Mouse (Mus musculus): ENCODE results near the gene Mpig6b. TPM values are rescaled to one million over a fixed set of nuclear protein-coding genes. Genes with fewer than 3 reads are reported as not detected.

Mpig6b gene
- polyA plus RNA-seq (2015; fragmentation: Nextera tagmentation; extraction: Ambion mirVana) = 0.77 and 0.89 TPM in 2 replicates

- peak within 1 kb of the TSS; percentile 60; the same call in 1 of the 2 replicates for H3K27ac ChIP-seq
These were observed at the start of gene Mpig6b for GRCm38 (mm10) chr17:35066084-35066483. Gene Mpig6b (minus strand): TSS chr17:35066184.

DNA sequence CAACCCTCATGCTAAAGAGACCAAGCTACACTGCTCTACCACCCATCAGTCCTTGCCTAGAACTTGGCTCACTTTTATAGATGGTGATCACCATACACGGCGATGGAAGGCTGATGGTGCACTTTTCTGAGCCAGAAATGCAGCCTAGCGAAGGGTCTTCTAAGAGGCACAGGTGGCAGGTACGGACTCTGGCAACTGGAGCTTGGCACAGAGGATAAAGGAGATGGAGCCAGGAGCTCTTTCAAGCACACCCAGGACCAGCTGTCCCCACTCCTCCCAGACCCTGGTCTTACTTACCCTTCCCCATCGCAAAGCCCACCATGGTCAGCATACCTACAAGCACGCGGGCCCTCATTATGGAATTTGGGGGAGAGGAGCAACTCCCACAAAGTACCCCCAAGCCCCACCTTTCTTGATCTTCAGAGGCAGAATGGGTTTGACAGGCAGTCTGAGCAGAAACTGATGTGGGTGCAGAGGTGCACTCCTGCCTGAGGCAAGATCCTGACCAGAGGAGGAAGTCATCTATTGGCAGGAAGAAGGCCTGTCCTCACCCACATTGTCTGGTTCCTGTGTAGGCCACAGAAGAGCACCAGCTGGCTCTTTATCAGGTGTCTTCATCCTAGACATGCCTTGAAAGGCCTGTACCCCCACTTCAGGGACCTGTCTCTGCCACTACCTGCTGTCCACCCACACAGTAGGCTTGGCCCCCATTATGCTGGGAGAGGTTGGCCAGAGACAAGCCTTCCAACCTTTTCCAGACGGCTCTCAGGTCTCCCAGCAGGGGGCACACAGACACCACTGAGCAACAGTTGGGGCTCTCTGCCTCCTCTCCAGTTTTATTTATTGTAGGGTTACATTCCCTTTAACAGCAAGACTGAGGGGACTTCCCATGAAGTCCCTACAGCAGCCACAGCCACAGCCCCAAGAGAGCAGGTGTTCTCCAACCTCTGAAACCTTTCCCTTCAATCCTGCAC lies 49.3 kb upstream of the Mpig6b start, which contains the start of gene Ly6g5b:
TSS of gene Ly6g5b (minus strand) at position 383 of the 974 bp plus-strand sequence.
- 85% methylated on average over 8 of the region's 8 CpGs for WGBS
- Histone ChIP-seq H3K4me1 (peaks cover 8% of the 10 kb centered on the region), H3K9ac (no peak within 1 kb of the TSS), H3K27me3 (no peaks in the 10 kb centered on the region), H3K36me3 (peaks cover 56% of the 10 kb centered on the region), H3K9me3 (no peaks in the 10 kb centered on the region), H3K4me2 (no peak within 1 kb of the TSS), H3K27ac (no peak within 1 kb of the TSS), H3K4me3 (no peak within 1 kb of the TSS)
- no peak for ATAC-seq (ENCODE audit: insufficient number of reproducible peaks, insufficient read depth, low FRiP score, low TSS enrichment, low read depth)

More at GRCm38 (mm10) chr17:35066084-35066483, at the start of gene Mpig6b:
- no peak for ATAC-seq (ENCODE audit: insufficient number of reproducible peaks, insufficient read depth, low FRiP score, low TSS enrichment, low read depth)
- H3K4me1 ChIP-seq = peaks cover 20% of the 10 kb centered on the region
- peak within 1 kb of the TSS; percentile 41 for H3K4me3 ChIP-seq
- peaks cover 23% of the 10 kb centered on the region for H3K36me3 ChIP-seq
- H3K9me3 ChIP-seq = no peaks in the 10 kb centered on the region
- WGBS = 42% methylated on average over 10 of the region's 10 CpGs
- H3K27me3 ChIP-seq = peaks cover 56% of the 10 kb centered on the region
- H3K9ac ChIP-seq = peak within 1 kb of the TSS; percentile 58
- H3K4me2 ChIP-seq = peak within 1 kb of the TSS; percentile 66

- Histone ChIP-seq H3K27ac (no peak overlapping the region), H3K9ac (no peak overlapping the region), H3K27me3 (no peaks in the 10 kb centered on the region), H3K36me3 (peaks cover 30% of the 10 kb centered on the region), H3K4me1 (no peaks in the 10 kb centered on the region), H3K9me3 (no peaks in the 10 kb centered on the region), H3K4me3 (no peak overlapping the region), H3K4me2 (no peak overlapping the region)
- ATAC-seq (ENCODE audit: insufficient number of reproducible peaks, insufficient read depth, low FRiP score, low TSS enrichment, low read depth) = no peak
- WGBS = 77% methylated on average over 9 of the region's 9 CpGs
These were observed 45.8 kb upstream of the Mpig6b start for GRCm38 (mm10) chr17:35111774-35112173.

- Histone ChIP-seq H3K4me3 (no peak within 1 kb of the TSS), H3K4me2 (no peak within 1 kb of the TSS), H3K27me3 (no peaks in the 10 kb centered on the region), H3K9me3 (no peaks in the 10 kb centered on the region), H3K4me1 (peaks cover 8% of the 10 kb centered on the region; the same call in 1 of the 2 replicates), H3K27ac (no peak within 1 kb of the TSS), H3K9ac (no peak within 1 kb of the TSS), H3K36me3 (peaks cover 11% of the 10 kb centered on the region)
- no peak for ATAC-seq (ENCODE audit: insufficient number of reproducible peaks, insufficient read depth, low FRiP score, low TSS enrichment, low read depth)
- 89% methylated on average over 6 of the region's 6 CpGs for WGBS
These were observed 42.1 kb upstream of the Mpig6b start, which contains the start of gene Ly6g5c for GRCm38 (mm10) chr17:35108097-35108496. Gene Ly6g5c (plus strand): TSS chr17:35108279.

DNA sequence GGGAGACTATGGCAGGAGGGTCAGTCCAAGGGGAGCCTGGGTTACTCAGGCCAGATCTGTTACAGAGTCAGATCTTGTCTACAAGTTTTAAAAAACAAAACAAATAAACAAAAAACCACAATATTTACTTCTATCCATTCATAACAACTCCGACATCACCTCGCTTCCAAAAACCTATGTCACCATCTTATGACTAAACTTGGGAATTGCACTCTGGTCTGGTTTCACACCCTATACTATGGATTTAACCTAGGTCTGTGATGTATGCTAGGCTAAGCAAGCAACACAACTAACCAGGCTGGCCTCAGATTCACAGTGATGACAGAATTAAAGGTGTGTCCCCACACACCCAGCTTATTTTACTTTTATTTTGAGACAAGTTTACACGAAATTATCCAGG lies 40.5 kb upstream of the Mpig6b start:
- H3K4me2 ChIP-seq = peak overlapping the region; percentile 39; the same call in 1 of the 2 replicates
- whole genome bisulfite sequencing = 62% methylated on average over 3 of the region's 3 CpGs

DNA sequence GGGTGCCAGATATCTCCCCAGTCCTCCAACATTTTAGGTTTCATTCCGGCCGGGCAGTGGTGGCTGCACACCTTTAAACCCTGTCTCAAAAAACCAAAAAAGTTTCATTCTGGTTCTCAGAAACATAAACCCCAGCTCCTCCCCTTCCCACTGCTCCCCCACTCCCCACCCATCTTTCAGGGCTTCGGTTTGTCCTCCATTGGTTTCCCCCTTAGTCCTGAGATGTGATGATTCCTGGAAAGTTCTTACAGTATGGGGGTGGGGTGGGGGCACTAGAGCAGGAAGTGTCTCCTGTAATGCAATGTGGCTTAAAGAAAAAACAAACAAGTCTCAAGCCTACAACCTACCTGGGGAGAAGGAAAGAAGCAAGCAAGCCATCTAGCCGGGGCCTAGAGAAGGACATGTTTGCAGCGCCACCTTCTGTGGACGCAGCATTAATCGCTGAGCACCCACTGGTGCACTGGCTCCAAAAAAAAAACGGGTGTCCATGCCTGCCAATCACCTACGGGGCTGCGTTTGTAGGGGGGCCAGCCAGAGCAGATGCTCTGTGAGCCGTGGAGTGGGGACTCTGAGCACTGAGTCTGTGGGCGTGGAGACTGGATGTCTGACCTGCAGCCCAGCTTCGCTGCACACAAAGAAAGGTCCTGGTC lies 39.9 kb upstream of the Mpig6b start:
- Histone ChIP-seq H3K9ac (peak overlapping the region; percentile 37), H3K4me1 (peaks cover 8% of the 10 kb centered on the region; the same call in 1 of the 2 replicates), H3K4me2 (peak overlapping the region; percentile 39), H3K4me3 (no peak overlapping the region), H3K27me3 (no peaks in the 10 kb centered on the region), H3K9me3 (no peaks in the 10 kb centered on the region), H3K27ac (no peak overlapping the region), H3K36me3 (peaks cover 33% of the 10 kb centered on the region)
- ATAC-seq (ENCODE audit: insufficient number of reproducible peaks, insufficient read depth, low FRiP score, low TSS enrichment, low read depth) = no peak
- WGBS = 24% methylated on average over 13 of the region's 13 CpGs

More for the DNA sequence above, 40.5 kb upstream of the Mpig6b start:
- H3K9ac ChIP-seq = no peak overlapping the region
- no peaks in the 10 kb centered on the region for H3K27me3 ChIP-seq
- no peak overlapping the region for H3K4me3 ChIP-seq
- H3K4me1 ChIP-seq = peaks cover 8% of the 10 kb centered on the region; the same call in 1 of the 2 replicates
- H3K36me3 ChIP-seq = peaks cover 27% of the 10 kb centered on the region
- H3K27ac ChIP-seq = no peak overlapping the region
- no peaks in the 10 kb centered on the region for H3K9me3 ChIP-seq
- ATAC-seq (ENCODE audit: insufficient number of reproducible peaks, insufficient read depth, low FRiP score, low TSS enrichment, low read depth) = no peak

DNA sequence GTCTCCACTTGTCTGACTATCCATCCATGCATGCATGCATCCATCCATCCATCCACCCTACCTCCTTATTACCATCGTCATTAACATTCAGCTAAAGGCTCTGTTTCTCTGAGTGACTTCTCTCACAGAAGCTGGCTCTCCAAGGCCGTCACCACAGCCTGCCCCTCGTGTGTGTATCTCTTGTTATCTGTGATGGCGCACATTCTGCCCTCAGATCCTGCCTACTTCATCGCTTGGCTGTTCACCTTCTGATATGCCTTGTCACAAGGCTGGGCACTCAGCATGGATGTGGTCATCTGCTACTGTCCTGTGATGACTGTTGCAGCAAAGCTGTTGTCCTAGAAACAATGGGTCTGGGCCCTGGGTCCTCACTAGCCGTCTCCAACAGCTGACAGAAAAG lies 38.8 kb upstream of the Mpig6b start:
- Histone ChIP-seq H3K36me3 (peaks cover 44% of the 10 kb centered on the region), H3K9ac (0 out of 2 replicates have a peak overlapping the region, but pooled peaks have one; percentile 44), H3K4me2 (no peak overlapping the region), H3K27ac (no peak overlapping the region), H3K9me3 (no peaks in the 10 kb centered on the region), H3K4me1 (peaks cover 8% of the 10 kb centered on the region; the same call in 1 of the 2 replicates), H3K27me3 (no peaks in the 10 kb centered on the region), H3K4me3 (no peak overlapping the region)
- no peak for ATAC-seq (ENCODE audit: insufficient number of reproducible peaks, insufficient read depth, low FRiP score, low TSS enrichment, low read depth)
- 81% methylated on average over 6 of the region's 6 CpGs for WGBS

DNA sequence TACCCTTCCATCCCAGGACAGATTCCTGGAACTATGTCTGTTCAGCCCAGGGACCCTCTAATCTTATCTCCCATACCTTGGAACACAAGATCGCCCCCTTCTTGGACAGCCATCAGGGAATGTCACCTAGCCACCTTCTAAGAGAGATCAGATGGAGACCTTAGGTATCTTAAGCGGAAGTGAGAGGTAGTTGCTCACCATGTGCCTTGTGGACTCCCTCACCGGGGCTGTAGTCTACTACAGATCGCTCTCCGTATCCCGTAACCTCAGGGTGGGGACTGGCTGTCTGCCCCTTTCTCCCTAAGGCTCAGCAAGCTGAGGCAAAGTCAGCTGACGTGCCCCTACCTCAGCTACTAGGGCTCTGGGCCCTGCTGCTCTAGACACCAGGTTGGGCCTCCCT lies 38.1 kb upstream of the Mpig6b start:
- Histone ChIP-seq H3K9ac (0 out of 2 replicates have a peak overlapping the region, but pooled peaks have one; percentile 46), H3K27ac (no peak overlapping the region), H3K4me1 (peaks cover 8% of the 10 kb centered on the region; the same call in 1 of the 2 replicates), H3K4me3 (no peak overlapping the region), H3K36me3 (peaks cover 51% of the 10 kb centered on the region), H3K27me3 (no peaks in the 10 kb centered on the region), H3K9me3 (no peaks in the 10 kb centered on the region), H3K4me2 (no peak overlapping the region)
- ATAC-seq (ENCODE audit: insufficient number of reproducible peaks, insufficient read depth, low FRiP score, low TSS enrichment, low read depth) = no peak
- 87% methylated on average over 7 of the region's 7 CpGs for WGBS

GRCm38 (mm10) chr17:35103221-35103690 lies 37.3 kb upstream of the Mpig6b start:
- Histone ChIP-seq H3K9ac (no peak overlapping the region), H3K4me2 (no peak overlapping the region), H3K27ac (no peak overlapping the region), H3K9me3 (no peaks in the 10 kb centered on the region), H3K4me3 (no peak overlapping the region), H3K36me3 (peaks cover 59% of the 10 kb centered on the region), H3K27me3 (no peaks in the 10 kb centered on the region), H3K4me1 (peaks cover 8% of the 10 kb centered on the region; the same call in 1 of the 2 replicates)
- WGBS = 71% methylated on average over 6 of the region's 6 CpGs
- no peak for ATAC-seq (ENCODE audit: insufficient number of reproducible peaks, insufficient read depth, low FRiP score, low TSS enrichment, low read depth)

DNA sequence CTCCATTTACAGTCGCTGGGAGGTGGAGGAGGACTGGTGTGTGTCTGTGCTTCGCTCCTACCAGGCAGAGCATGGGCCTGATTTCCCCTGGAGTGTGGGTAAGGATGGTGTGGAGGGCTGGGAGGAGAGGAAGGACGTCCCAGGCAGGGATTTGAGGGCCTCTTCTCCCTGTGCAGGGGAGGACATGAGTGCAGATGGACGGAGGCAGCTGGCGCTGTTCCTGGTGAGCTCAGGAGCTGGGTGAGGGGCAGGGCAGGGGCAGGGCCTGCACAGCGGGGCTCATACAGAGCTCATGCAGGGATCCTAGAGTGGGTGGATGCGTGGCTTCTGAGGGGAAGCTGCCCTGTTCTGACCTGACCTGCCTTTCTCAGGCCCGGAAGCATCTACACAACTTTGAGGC lies 36.3 kb upstream of the Mpig6b start:
- Histone ChIP-seq H3K36me3 (peaks cover 69% of the 10 kb centered on the region), H3K27me3 (no peaks in the 10 kb centered on the region), H3K27ac (no peak overlapping the region), H3K9me3 (no peaks in the 10 kb centered on the region), H3K9ac (peak overlapping the region; percentile 32; the same call in 1 of the 2 replicates), H3K4me2 (no peak overlapping the region), H3K4me1 (peaks cover 8% of the 10 kb centered on the region; the same call in 1 of the 2 replicates), H3K4me3 (no peak overlapping the region)
- no peak for ATAC-seq (ENCODE audit: insufficient number of reproducible peaks, insufficient read depth, low FRiP score, low TSS enrichment, low read depth)
- WGBS = 73% methylated on average over 7 of the region's 8 CpGs

DNA sequence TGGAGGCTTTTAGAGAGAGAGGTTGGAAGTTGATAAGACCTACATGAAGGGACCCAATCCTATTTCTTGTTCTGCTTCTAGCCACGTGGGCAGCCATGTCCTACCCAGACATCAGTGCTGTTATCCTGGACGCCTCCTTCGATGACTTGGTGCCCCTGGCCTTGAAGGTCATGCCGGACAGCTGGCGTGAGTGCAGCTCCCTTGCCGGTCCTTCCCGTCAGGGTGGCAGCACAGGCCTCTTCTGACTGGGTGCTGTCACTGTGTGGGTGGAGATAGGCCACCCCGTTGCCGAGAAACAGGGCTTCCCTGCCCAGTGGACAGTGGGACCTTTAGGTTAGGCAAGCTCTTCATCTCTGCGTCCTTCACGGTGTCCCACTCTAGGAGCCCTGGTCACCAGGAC lies 35.2 kb upstream of the Mpig6b start:
- WGBS = 90% methylated on average over 11 of the region's 11 CpGs
- Histone ChIP-seq H3K4me2 (no peak overlapping the region), H3K27ac (no peak overlapping the region), H3K27me3 (no peaks in the 10 kb centered on the region), H3K4me3 (no peak overlapping the region), H3K4me1 (peaks cover 6% of the 10 kb centered on the region; the same call in 1 of the 2 replicates), H3K9ac (no peak overlapping the region), H3K9me3 (no peaks in the 10 kb centered on the region), H3K36me3 (peaks cover 80% of the 10 kb centered on the region)
- ATAC-seq (ENCODE audit: insufficient number of reproducible peaks, insufficient read depth, low FRiP score, low TSS enrichment, low read depth) = no peak
